Mouse (Mus musculus): ENCODE results near the gene Cyp1a1.

GRCm38 (mm10) chr9:57641022-57641421 is 46.7 kb upstream of the Cyp1a1 start:
- TF ChIP-seq TAL1 (IDR thresholded peaks at IDR 0.05; ENCODE audit: low read length) = no peak
- no peak for TF ChIP-seq GATA1 (IDR thresholded peaks at IDR 0.05; ENCODE audit: low read length)
